ENCODE assay signal across 8 mouse cellular contexts in genomic region chr12:99794158-99794515, GRCm38 (mm10).
"Had no signal": no experiment of that assay in that cellular context is flagged by ENCODE, and none has a peak within 500 bp of the region (broad histone marks: within the 10 kb centered on the region; RNA-seq: fewer than 3 reads in every experiment).

No protein-coding gene starts in this region.

- H3K27me3 ChIP-seq: liver, embryonic 15.5 days; midbrain, embryonic 13.5 days had no signal

- H3K9ac ChIP-seq: liver, embryonic 15.5 days; midbrain, embryonic 13.5 days had no signal

- H3K36me3 ChIP-seq: liver, embryonic 15.5 days; midbrain, embryonic 13.5 days had no signal

- H3K4me2 ChIP-seq: liver, embryonic 11.5 days; liver, embryonic 15.5 days; midbrain, embryonic 13.5 days had no signal

- H3K4me1 ChIP-seq: liver, embryonic 15.5 days had no signal

- H3K27ac ChIP-seq: liver, embryonic 15.5 days; midbrain, embryonic 13.5 days; stomach, postnatal 0 days had no signal

- ATAC-seq: midbrain, embryonic 13.5 days had no signal

- H3K4me3 ChIP-seq: liver, embryonic 15.5 days; midbrain, embryonic 13.5 days had no signal

- DNase-seq: kidney, adult 8-10 months; kidney, postnatal 25 days; lung, adult 2 months; lung, postnatal 36 days had no signal

- H3K9me3 ChIP-seq: liver, embryonic 15.5 days; midbrain, embryonic 13.5 days had no signal
